Mouse (Mus musculus): ENCODE data around the gene Tmem120b. TPM values are rescaled to one million over a fixed set of nuclear protein-coding genes. Genes with fewer than 3 reads are reported as not detected.
A peak's percentile ranks its signal among the peaks of the same experiment; 100 is the strongest.

Gene Tmem120b
- polyA plus RNA-seq, 1 experiment from 2014 or later: 9.3 TPM

DNA sequence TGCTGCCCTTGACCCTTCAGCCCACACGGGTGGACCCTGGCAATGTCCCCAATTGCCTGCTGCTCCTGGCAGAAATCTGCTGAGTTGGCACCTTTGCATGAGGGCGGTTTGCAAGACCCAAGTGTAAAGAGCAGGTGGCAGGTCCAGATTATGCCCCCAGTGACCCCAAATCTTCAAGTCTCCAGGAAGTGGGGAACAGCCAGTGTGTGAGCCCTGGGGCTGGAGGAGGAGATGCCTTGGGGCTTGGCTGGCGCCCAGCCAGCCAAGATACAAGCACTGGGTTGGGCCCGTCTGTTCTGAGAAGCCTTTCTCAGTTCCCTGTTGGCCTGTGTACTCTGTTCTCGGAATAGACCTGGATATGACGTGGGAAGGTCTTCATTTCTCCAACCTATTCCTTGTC lies 40.8 kb upstream of the Tmem120b start:
- Histone ChIP-seq H3K27ac (ENCODE audit: low read depth, low read length) (no peak overlapping the region), H3K4me3 (ENCODE audit: low read depth, low read length) (no peak overlapping the region), H3K27me3 (ENCODE audit: control insufficient read depth, insufficient read depth, low read length) (no peaks in the 10 kb centered on the region), H3K4me1 (replicated peaks; ENCODE audit: control insufficient read depth, insufficient read depth, low read length) (no peaks in the 10 kb centered on the region), H3K36me3 (ENCODE audit: control insufficient read depth, insufficient read depth, low read length) (no peaks in the 10 kb centered on the region), H3K4me2 (ENCODE audit: low read depth, low read length, severe bottlenecking) (no peak overlapping the region), H3K9me3 (ENCODE audit: control insufficient read depth, low read length) (no peaks in the 10 kb centered on the region), H3K9ac (ENCODE audit: low read length) (no peak overlapping the region)
- ATAC-seq (replicated peaks; ENCODE audit: low FRiP score) (no peak), DNase-seq (ENCODE audit: low spot score) (no peak)
- WGBS: 89% methylated on average over 6 of the region's 6 CpGs

DNA sequence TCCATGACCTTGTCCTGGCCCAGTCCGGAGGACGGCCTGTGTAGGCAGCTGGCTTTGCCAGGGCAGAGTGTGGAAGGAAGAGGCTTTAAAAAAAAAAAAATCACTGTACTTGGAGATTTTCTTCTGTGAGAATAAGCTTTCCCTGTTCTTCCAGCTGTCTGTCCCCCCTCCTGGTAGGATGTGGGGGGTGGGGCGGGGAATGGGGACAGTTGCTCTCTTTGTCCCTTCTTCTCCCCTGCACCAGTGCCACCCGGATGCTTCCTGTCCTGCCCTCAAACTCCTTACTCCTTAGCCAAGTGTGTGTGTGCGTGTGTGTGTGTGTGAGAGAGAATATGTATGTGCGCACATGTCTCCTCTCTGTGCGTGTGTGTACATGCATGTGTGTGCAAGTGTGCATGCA lies 38.5 kb upstream of the Tmem120b start:
- no peak overlapping the region for H3K4me2 ChIP-seq (ENCODE audit: low read depth, low read length, severe bottlenecking)
- no peaks in the 10 kb centered on the region for H3K27me3 ChIP-seq (ENCODE audit: control insufficient read depth, insufficient read depth, low read length)
- no peaks in the 10 kb centered on the region for H3K9me3 ChIP-seq (ENCODE audit: control insufficient read depth, low read length)
- ATAC-seq (replicated peaks; ENCODE audit: low FRiP score) (no peak), DNase-seq (ENCODE audit: low spot score) (no peak)
- H3K4me1 ChIP-seq (replicated peaks; ENCODE audit: control insufficient read depth, insufficient read depth, low read length): no peaks in the 10 kb centered on the region
- H3K9ac ChIP-seq (ENCODE audit: low read length): no peak overlapping the region
- H3K4me3 ChIP-seq (ENCODE audit: low read depth, low read length): no peak overlapping the region
- H3K27ac ChIP-seq (ENCODE audit: low read depth, low read length): no peak overlapping the region
- H3K36me3 ChIP-seq (ENCODE audit: control insufficient read depth, insufficient read depth, low read length): no peaks in the 10 kb centered on the region
- WGBS: 81% methylated on average over 7 of the region's 7 CpGs

DNA sequence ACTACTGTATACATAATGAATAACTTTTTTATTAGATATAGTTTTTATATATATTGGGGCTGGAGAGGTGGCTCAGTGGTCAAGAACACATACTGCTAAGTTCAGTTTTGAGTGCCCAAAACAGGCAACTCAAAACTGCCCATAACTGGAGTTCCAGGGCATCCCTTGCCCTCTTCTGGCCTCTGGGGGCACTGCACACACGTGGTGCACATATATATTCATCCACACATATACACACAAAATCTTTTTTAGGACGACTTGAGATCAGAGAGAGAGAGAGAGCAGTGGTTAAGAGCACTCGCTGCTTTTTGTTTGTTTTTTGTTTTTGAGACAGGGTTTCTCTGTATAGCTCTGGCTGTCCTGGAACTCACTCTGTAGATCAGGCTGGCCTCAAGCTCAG lies 36.9 kb upstream of the Tmem120b start:
- no peak overlapping the region for H3K27ac ChIP-seq (ENCODE audit: low read depth, low read length)
- no peaks in the 10 kb centered on the region for H3K9me3 ChIP-seq (ENCODE audit: control insufficient read depth, low read length)
- no peak overlapping the region for H3K4me3 ChIP-seq (ENCODE audit: low read depth, low read length)
- H3K27me3 ChIP-seq (ENCODE audit: control insufficient read depth, insufficient read depth, low read length): no peaks in the 10 kb centered on the region
- H3K36me3 ChIP-seq (ENCODE audit: control insufficient read depth, insufficient read depth, low read length): no peaks in the 10 kb centered on the region
- WGBS: 92% methylated on average over 3 of the region's 3 CpGs
- ATAC-seq (replicated peaks; ENCODE audit: low FRiP score): no peak
- H3K4me1 ChIP-seq (replicated peaks; ENCODE audit: control insufficient read depth, insufficient read depth, low read length): no peaks in the 10 kb centered on the region
- DNase-seq (ENCODE audit: low spot score): no peak
- H3K9ac ChIP-seq (ENCODE audit: low read length): no peak overlapping the region
- H3K4me2 ChIP-seq (ENCODE audit: low read depth, low read length, severe bottlenecking): no peak overlapping the region

DNA sequence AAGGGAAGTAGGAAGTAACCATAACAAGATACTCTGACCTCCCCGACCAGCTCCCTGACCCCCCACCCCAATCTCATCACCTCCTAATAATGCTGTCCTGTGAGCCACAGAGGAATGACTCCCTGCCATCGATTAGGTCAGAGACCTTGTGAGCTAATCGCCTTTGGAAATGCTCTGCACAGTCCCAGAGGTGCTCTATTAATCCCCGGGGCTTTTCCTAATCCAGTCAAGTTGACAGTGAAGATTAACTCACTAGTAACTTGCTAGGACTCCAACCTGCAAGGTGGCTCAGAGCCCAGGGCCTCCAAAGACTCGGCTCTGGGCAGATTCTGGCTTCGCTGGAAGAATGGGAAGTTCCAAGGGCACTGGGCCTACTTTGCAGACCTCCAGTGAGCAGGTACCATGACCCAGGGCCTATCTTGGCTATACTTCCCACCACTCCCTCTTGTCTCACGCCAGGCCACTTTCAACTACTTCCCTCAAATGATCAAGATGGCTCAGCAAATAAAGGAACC lies 34.5 kb upstream of the Tmem120b start:
- no peak overlapping the region for H3K4me2 ChIP-seq (ENCODE audit: low read depth, low read length, severe bottlenecking)
- H3K27ac ChIP-seq (ENCODE audit: low read depth, low read length): no peak overlapping the region
- WGBS: 71% methylated on average over 7 of the region's 7 CpGs
- no peak overlapping the region for H3K9ac ChIP-seq (ENCODE audit: low read length)
- H3K36me3 ChIP-seq (ENCODE audit: control insufficient read depth, insufficient read depth, low read length): no peaks in the 10 kb centered on the region
- H3K4me3 ChIP-seq (ENCODE audit: low read depth, low read length): no peak overlapping the region
- DNase-seq (ENCODE audit: low spot score) (no peak), ATAC-seq (replicated peaks; ENCODE audit: low FRiP score) (no peak)
- no peaks in the 10 kb centered on the region for H3K4me1 ChIP-seq (replicated peaks; ENCODE audit: control insufficient read depth, insufficient read depth, low read length)
- H3K27me3 ChIP-seq (ENCODE audit: control insufficient read depth, insufficient read depth, low read length): no peaks in the 10 kb centered on the region
- no peaks in the 10 kb centered on the region for H3K9me3 ChIP-seq (ENCODE audit: control insufficient read depth, low read length)

DNA sequence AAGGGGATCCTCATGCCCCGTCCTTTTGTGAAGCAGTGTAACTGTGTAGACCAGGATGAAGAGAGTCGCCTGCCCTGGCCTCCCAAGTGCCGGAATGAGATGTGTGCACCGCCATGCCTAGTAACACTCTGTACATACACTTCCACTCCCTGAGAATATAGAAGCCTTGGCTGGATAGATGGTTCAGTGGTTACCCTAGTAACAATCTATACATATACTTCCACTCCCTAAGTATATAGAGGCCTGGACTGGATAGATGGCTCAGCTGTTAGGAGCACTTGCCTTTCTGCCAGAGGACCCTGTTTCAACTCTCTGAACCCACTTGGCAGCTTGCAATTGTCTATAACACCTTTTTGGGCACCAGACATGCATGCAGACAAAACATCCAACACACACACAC lies 33.1 kb upstream of the Tmem120b start:
- no peak for ATAC-seq (replicated peaks; ENCODE audit: low FRiP score)
- Histone ChIP-seq H3K9me3 (ENCODE audit: control insufficient read depth, low read length) (no peaks in the 10 kb centered on the region), H3K36me3 (ENCODE audit: control insufficient read depth, insufficient read depth, low read length) (no peaks in the 10 kb centered on the region), H3K4me2 (ENCODE audit: low read depth, low read length, severe bottlenecking) (no peak overlapping the region), H3K4me3 (ENCODE audit: low read depth, low read length) (no peak overlapping the region), H3K27me3 (ENCODE audit: control insufficient read depth, insufficient read depth, low read length) (no peaks in the 10 kb centered on the region), H3K27ac (ENCODE audit: low read depth, low read length) (no peak overlapping the region), H3K9ac (ENCODE audit: low read length) (no peak overlapping the region), H3K4me1 (replicated peaks; ENCODE audit: control insufficient read depth, insufficient read depth, low read length) (no peaks in the 10 kb centered on the region)
- 91% methylated on average over 4 of the region's 4 CpGs for WGBS
- DNase-seq (ENCODE audit: low spot score): no peak

DNA sequence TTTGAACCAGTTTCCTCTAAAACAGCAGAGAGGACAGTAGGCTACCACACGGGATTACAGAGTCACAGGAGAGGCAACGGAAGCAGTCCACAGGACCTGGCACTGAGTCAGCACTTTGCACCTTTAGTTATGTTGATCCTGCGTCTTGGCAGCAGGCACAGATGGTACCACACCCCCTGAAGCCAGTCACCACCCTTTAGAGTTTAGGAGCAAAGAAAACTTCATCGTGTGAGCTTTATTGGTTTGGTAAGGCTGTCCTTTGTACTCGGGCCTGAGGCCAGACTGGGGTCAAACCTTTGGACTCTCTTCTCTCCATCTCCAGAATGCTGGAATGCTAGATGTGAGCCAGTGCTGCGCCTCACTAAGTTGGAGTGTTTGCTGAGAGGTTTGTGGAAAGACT lies 32.7 kb upstream of the Tmem120b start:
- Histone ChIP-seq H3K36me3 (ENCODE audit: control insufficient read depth, insufficient read depth, low read length) (no peaks in the 10 kb centered on the region), H3K4me2 (ENCODE audit: low read depth, low read length, severe bottlenecking) (no peak overlapping the region), H3K9me3 (ENCODE audit: control insufficient read depth, low read length) (no peaks in the 10 kb centered on the region), H3K9ac (ENCODE audit: low read length) (no peak overlapping the region), H3K4me1 (replicated peaks; ENCODE audit: control insufficient read depth, insufficient read depth, low read length) (no peaks in the 10 kb centered on the region), H3K4me3 (ENCODE audit: low read depth, low read length) (no peak overlapping the region), H3K27me3 (ENCODE audit: control insufficient read depth, insufficient read depth, low read length) (no peaks in the 10 kb centered on the region), H3K27ac (ENCODE audit: low read depth, low read length) (no peak overlapping the region)
- 44% methylated on average over 6 of the region's 6 CpGs for WGBS
- ATAC-seq (replicated peaks; ENCODE audit: low FRiP score) (no peak), DNase-seq (ENCODE audit: low spot score) (no peak)

DNA sequence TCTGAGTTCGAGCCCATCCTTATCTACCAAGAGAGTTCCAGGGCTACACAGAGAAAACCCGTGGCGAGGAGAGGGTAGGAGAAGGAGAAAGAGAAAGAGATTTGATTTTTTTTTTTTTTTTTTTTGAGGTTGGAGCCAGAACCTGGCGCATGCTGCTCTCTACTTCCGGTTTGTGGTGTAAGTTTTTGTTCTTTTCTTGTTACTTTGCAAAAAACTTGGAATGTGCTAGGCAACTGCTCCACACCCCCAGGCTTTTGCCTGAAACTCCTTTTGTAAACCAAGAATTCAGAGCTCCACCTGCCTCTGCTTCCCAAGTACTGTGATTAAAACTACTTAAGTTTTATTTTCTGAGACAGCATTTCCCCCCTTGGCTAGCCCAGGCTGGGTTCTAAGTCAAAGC lies 30.1 kb upstream of the Tmem120b start:
- WGBS: 95% methylated on average over 5 of the region's 5 CpGs
- DNase-seq (ENCODE audit: low spot score) (no peak), ATAC-seq (replicated peaks; ENCODE audit: low FRiP score) (no peak)

DNA sequence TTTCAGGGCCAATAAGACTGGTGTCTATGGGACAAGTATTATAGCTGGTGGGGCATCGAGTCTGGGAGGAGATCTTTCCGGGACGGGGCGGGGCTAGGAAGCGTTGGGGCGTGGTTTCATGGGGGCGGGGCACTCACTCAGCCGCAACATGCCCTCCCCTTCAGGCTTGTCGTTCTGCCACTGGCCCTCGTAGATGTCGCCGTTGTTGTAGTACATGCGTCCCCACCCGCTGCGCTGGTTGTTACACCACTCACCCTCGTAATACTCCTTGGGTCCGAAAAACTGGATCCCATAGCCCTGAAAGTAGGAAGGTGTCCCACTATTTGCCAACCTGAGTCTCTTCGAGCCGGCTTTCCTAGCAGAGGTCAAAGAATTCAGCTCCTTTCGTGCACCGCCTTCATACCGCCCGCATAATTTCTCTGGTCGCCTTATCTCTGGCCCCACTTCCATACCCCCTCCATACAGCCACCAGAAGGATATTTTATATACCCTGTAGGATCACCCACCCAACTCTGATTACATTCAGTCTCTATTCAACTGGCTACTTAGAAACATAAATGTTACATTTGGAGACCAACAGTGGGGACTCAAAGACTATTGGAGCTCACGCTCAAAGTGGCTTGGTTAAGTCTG lies 29.0 kb upstream of the Tmem120b start:
- WGBS: 4% methylated on average over 25 of the region's 25 CpGs
- H3K9ac ChIP-seq (ENCODE audit: low read length): no peak overlapping the region
- H3K4me3 ChIP-seq (ENCODE audit: low read depth, low read length): peak overlapping the region; percentile 11
- ATAC-seq (replicated peaks; ENCODE audit: low FRiP score) (no peak), DNase-seq (ENCODE audit: low spot score) (peak; percentile 77)
- H3K27ac ChIP-seq (ENCODE audit: low read depth, low read length): no peak overlapping the region
- peak overlapping the region; percentile 51 for H3K4me2 ChIP-seq (ENCODE audit: low read depth, low read length, severe bottlenecking)
- H3K9me3 ChIP-seq (ENCODE audit: control insufficient read depth, low read length): no peaks in the 10 kb centered on the region
- no peaks in the 10 kb centered on the region for H3K27me3 ChIP-seq (ENCODE audit: control insufficient read depth, insufficient read depth, low read length)
- no peaks in the 10 kb centered on the region for H3K4me1 ChIP-seq (replicated peaks; ENCODE audit: control insufficient read depth, insufficient read depth, low read length)
- no peaks in the 10 kb centered on the region for H3K36me3 ChIP-seq (ENCODE audit: control insufficient read depth, insufficient read depth, low read length)

More for the DNA sequence above, 30.1 kb upstream of the Tmem120b start:
- no peak overlapping the region for H3K9ac ChIP-seq (ENCODE audit: low read length)
- no peak overlapping the region for H3K27ac ChIP-seq (ENCODE audit: low read depth, low read length)
- H3K27me3 ChIP-seq (ENCODE audit: control insufficient read depth, insufficient read depth, low read length): no peaks in the 10 kb centered on the region
- no peaks in the 10 kb centered on the region for H3K36me3 ChIP-seq (ENCODE audit: control insufficient read depth, insufficient read depth, low read length)
- no peaks in the 10 kb centered on the region for H3K4me1 ChIP-seq (replicated peaks; ENCODE audit: control insufficient read depth, insufficient read depth, low read length)
- no peaks in the 10 kb centered on the region for H3K9me3 ChIP-seq (ENCODE audit: control insufficient read depth, low read length)
- no peak overlapping the region for H3K4me2 ChIP-seq (ENCODE audit: low read depth, low read length, severe bottlenecking)
- no peak overlapping the region for H3K4me3 ChIP-seq (ENCODE audit: low read depth, low read length)

DNA sequence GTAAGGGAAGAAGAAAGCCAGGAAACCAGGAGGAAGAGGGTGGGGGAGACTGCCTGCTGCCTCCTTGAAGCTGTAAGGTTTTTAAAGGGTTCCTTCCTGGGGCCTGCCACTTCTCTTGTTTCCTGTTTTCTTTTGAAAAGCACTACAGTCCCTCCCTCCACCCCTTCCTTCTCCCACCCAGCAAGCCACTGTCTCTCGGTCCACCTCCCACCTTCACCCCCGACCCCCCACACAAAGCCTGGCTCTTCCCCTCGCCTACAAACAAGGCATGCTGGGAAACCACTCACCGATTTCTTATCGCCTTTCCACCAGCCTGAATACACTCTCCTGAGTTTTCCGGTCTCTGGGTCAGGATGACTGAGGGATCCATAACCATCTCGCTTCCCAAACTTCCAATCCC lies 27.4 kb upstream of the Tmem120b start:
- 55% methylated on average over 7 of the region's 7 CpGs for WGBS
- Histone ChIP-seq H3K9me3 (ENCODE audit: control insufficient read depth, low read length) (no peaks in the 10 kb centered on the region), H3K27ac (ENCODE audit: low read depth, low read length) (no peak overlapping the region), H3K36me3 (ENCODE audit: control insufficient read depth, insufficient read depth, low read length) (no peaks in the 10 kb centered on the region), H3K9ac (ENCODE audit: low read length) (no peak overlapping the region), H3K4me2 (ENCODE audit: low read depth, low read length, severe bottlenecking) (no peak overlapping the region), H3K27me3 (ENCODE audit: control insufficient read depth, insufficient read depth, low read length) (no peaks in the 10 kb centered on the region), H3K4me3 (ENCODE audit: low read depth, low read length) (no peak overlapping the region), H3K4me1 (replicated peaks; ENCODE audit: control insufficient read depth, insufficient read depth, low read length) (no peaks in the 10 kb centered on the region)
- DNase-seq (ENCODE audit: low spot score) (no peak), ATAC-seq (replicated peaks; ENCODE audit: low FRiP score) (no peak)
